Mouse (Mus musculus): ENCODE measurements around the gene Btbd9.

- TF ChIP-seq POLR2A (IDR thresholded peaks at IDR 0.05; ENCODE audit: extremely low read depth, insufficient read depth, low read length) (no peak), CTCF (IDR thresholded peaks at IDR 0.05; ENCODE audit: extremely low read depth, insufficient read depth, low read length) (no peak)
Observed at GRCm38 (mm10) chr17:30493481-30493880, 82.8 kb downstream of the Btbd9 start.
